Mouse (Mus musculus) Patski (cell line): ENCODE results near the gene Hsdl2. TPM values are rescaled to one million over a fixed set of nuclear protein-coding genes. Genes with fewer than 3 reads are reported as not detected.

Experiments
- ATAC-seq: fragments of 100-300 bp; one replicate; pipeline ENCODE4 v1.8.0; 2021
- CTCF ChIA-PET: fragments of 350-600 bp; sonication (Branson Sonifier 250); formaldehyde crosslinking; loops from one replicate; lab custom pipeline; 2022; ENCODE audit warnings: inconsistent platforms; lab: Charles Lee
- POLR2A ChIA-PET: fragments of 350-600 bp; sonication (Branson Sonifier 250); formaldehyde crosslinking; loops from one replicate; lab custom pipeline; 2022; ENCODE audit warnings: antibody characterized with exemption, inconsistent platforms; lab: Charles Lee
- DNase-seq: peaks from one replicate; pipeline ENCODE4 v3.0.0-alpha.2; 2011; ENCODE audit warnings: low read depth, low spot score
- H3K27me3 ChIP-seq: fragments of 371-371 bp; one replicate; pipeline ENCODE4 v1.5.1; 2021
- CTCF ChIP-seq: fragments of 100-300 bp; IDR thresholded peaks from one replicate; pipeline ENCODE4 v1.5.1; 2021
- in situ Hi-C: fragments of 300-500 bp; cut with MboI; formaldehyde crosslinking; loops from 3 replicates; pipeline ENCODE4 v1.11.1; 2018; ENCODE audit warnings: low pct_unique_long_range_greater_than_20kb, mixed read lengths
- polyA plus RNA-seq: library from polyadenylated mRNA; unstranded; gene quantifications from one replicate; pipeline ENCODE4 v1.2.3, GENCODE M21; 2021

The Hsdl2 gene
- polyA plus RNA-seq, 1 experiment from 2014 or later = 25.8 TPM

GRCm38 (mm10) chr4:59644431-59644830, 63.1 kb downstream of the Hsdl2 start:
- no peaks in the 10 kb centered on the region for H3K27me3 ChIP-seq
- POLR2A ChIA-PET = no interaction called here
- CTCF ChIA-PET = interaction anchor here (1.0 kb wide), 1 partner anchor 9 kb away, joined by 3 read pairs; no protein-coding TSS in a partner anchor
- no peak for TF ChIP-seq CTCF
- DNase-seq (no peak), ATAC-seq (no peak)
- in situ Hi-C loops = no loop called here

- TF ChIP-seq CTCF = no peak
- ChIA-PET POLR2A (interaction anchor here (0.8 kb wide), 1 partner anchor 20 kb away, joined by 3 read pairs; no protein-coding TSS in a partner anchor), CTCF (interaction anchor here (1.0 kb wide), 1 partner anchor 8 kb away, joined by 3 read pairs; no protein-coding TSS in a partner anchor)
- DNase-seq = no peak
- ATAC-seq = no peak
- in situ Hi-C loops = no loop called here
- H3K27me3 ChIP-seq = no peaks in the 10 kb centered on the region
These were observed 63.6 kb downstream of the Hsdl2 start for GRCm38 (mm10) chr4:59644992-59645391.

- ATAC-seq = no peak
- CTCF ChIA-PET = no interaction called here
- no peak for TF ChIP-seq CTCF
- DNase-seq = no peak
- POLR2A ChIA-PET = interaction anchor here (0.8 kb wide), 1 partner anchor 20 kb away, joined by 3 read pairs; no protein-coding TSS in a partner anchor
- in situ Hi-C loops = no loop called here
- H3K27me3 ChIP-seq = no peaks in the 10 kb centered on the region
These were observed 64.2 kb downstream of the Hsdl2 start for GRCm38 (mm10) chr4:59645610-59646009.

GRCm38 (mm10) chr4:59646020-59646696, 64.8 kb downstream of the Hsdl2 start:
- ATAC-seq (no peak), DNase-seq (no peak)
- no peak for TF ChIP-seq CTCF
- ChIA-PET POLR2A (no interaction called here), CTCF (no interaction called here)
- no peaks in the 10 kb centered on the region for H3K27me3 ChIP-seq
- in situ Hi-C loops = no loop called here

GRCm38 (mm10) chr4:59649119-59649518, 67.8 kb downstream of the Hsdl2 start:
- CTCF ChIA-PET = no interaction called here
- ATAC-seq (no peak), DNase-seq (no peak)
- in situ Hi-C loops = no loop called here
- H3K27me3 ChIP-seq = no peaks in the 10 kb centered on the region
- TF ChIP-seq CTCF = no peak
- POLR2A ChIA-PET = interaction anchor here (0.6 kb wide), 1 partner anchor 12 kb away, joined by 3 read pairs; no protein-coding TSS in a partner anchor

- DNase-seq (no peak), ATAC-seq (no peak)
- POLR2A ChIA-PET = no interaction called here
- in situ Hi-C loops = no loop called here
- CTCF ChIA-PET = interaction anchor here (1.0 kb wide), 1 partner anchor 11 kb away, joined by 4 read pairs; no protein-coding TSS in a partner anchor
- TF ChIP-seq CTCF = no peak
- no peaks in the 10 kb centered on the region for H3K27me3 ChIP-seq
These were observed 70.9 kb downstream of the Hsdl2 start for GRCm38 (mm10) chr4:59652166-59652681.

- in situ Hi-C loops = no loop called here
- no peak for TF ChIP-seq CTCF
- ChIA-PET CTCF (interaction anchor here (0.9 to 1.0 kb wide), 2 partner anchors 10 to 28 kb away, joined by 3 to 4 read pairs; no protein-coding TSS in a partner anchor), POLR2A (interaction anchor here (0.6 kb wide), 1 partner anchor 304 kb away, joined by 3 read pairs; no protein-coding TSS in a partner anchor)
- ATAC-seq = no peak
- H3K27me3 ChIP-seq = no peaks in the 10 kb centered on the region
- no peak for DNase-seq
These were observed 74.8 kb downstream of the Hsdl2 start for GRCm38 (mm10) chr4:59656061-59656642.

GRCm38 (mm10) chr4:59662163-59662562, 80.8 kb downstream of the Hsdl2 start:
- TF ChIP-seq CTCF = no peak
- no peaks in the 10 kb centered on the region for H3K27me3 ChIP-seq
- POLR2A ChIA-PET = no interaction called here
- in situ Hi-C loops = no loop called here
- CTCF ChIA-PET = no interaction called here
- ATAC-seq (no peak), DNase-seq (no peak)

- in situ Hi-C loops = no loop called here
- TF ChIP-seq CTCF = no peak
- no peaks in the 10 kb centered on the region for H3K27me3 ChIP-seq
- POLR2A ChIA-PET = no interaction called here
- CTCF ChIA-PET = interaction anchor here (0.7 kb wide), 1 partner anchor 9 kb away, joined by 3 read pairs; no protein-coding TSS in a partner anchor
- ATAC-seq (no peak), DNase-seq (no peak)
These were observed 82.1 kb downstream of the Hsdl2 start for GRCm38 (mm10) chr4:59663451-59663850.

- DNase-seq (no peak), ATAC-seq (no peak)
- in situ Hi-C loops = no loop called here
- H3K27me3 ChIP-seq = no peaks in the 10 kb centered on the region
- no peak for TF ChIP-seq CTCF
- CTCF ChIA-PET = interaction anchor here (0.7 to 1.1 kb wide), 2 partner anchors 11 to 17 kb away, joined by 3 to 4 read pairs; no protein-coding TSS in a partner anchor
- POLR2A ChIA-PET = no interaction called here
These were observed 85.4 kb downstream of the Hsdl2 start for GRCm38 (mm10) chr4:59666550-59667317.
